Mouse (Mus musculus) spleen, adult 18-20 months (tissue): ENCODE measurements around the gene 2010109A12Rik.

Experiments
- DNase-seq, 2 experiments: peaks; one replicate each; pipeline ENCODE4 v3.0.0; 2022; ENCODE audit warnings: mixed read lengths in 2 of 2

Gene 2010109A12Rik

GRCm38 (mm10) chr5:93231721-93232120 is 25.4 kb downstream of the 2010109A12Rik start:
- no peak for DNase-seq

DNA sequence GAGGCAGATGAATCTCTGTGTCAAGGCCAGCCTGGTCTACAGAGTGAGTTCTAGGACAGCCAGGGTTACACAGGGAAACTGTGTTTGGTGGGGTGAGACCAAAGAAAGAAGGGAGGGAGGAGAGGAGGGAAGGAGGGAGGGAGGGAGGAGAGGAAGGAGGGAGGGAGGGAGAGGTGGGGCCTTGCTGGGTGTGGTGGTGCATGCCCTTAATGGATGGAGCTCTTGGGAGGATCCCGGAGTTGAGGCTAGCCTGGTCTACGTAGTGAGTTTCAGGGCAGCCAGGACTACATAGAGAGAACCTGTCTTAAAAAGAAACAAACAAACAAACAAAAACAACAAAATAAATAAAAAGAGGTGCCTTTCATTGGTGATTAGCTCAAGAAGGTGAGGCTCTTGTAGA is 26.5 kb downstream of the 2010109A12Rik start:
- DNase-seq, result no peak

GRCm38 (mm10) chr5:93234130-93234529 is 27.8 kb downstream of the 2010109A12Rik start:
- DNase-seq, result no peak

DNA sequence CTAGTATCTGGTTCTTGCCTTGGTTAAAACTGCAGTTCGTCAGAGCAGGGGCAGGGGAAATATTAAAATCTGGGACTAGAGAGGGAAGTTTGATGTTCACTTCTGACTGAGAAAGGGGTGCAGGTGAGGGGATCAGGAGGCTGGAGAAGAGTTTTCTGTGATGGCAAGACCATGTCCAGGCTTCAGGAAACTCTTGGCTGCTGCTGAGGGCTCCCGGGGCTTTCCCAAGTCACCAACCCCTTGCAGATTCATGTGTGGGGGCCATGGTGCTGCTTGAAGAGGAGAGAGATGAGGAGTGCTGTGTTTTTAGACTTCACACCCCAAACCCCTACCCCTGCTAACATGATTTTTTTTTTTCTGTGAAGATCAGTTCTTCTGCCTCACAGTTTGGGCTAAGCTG is 28.3 kb downstream of the 2010109A12Rik start:
- no peak for DNase-seq

DNA sequence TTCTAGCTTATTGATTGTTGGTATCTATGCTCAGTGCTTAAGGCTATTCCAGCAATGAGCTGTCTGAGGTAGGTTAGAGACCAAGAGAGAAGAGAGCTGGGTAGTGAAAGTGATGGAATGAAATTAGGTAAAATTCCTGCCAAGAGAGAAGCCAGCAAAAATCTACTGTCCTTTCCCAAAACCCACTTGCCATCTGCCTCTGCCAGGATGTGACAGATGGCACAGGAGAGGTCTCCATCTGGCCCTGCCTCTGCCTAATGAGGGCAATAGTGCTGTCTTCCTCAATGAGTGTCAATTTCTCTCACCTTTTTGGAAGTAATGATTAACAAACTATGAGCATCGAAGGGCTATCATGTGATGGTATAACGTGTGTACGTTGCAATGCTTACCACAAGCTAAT is 29.6 kb downstream of the 2010109A12Rik start:
- DNase-seq, result no peak

GRCm38 (mm10) chr5:93236541-93236940 is 30.2 kb downstream of the 2010109A12Rik start:
- DNase-seq, result no peak

DNA sequence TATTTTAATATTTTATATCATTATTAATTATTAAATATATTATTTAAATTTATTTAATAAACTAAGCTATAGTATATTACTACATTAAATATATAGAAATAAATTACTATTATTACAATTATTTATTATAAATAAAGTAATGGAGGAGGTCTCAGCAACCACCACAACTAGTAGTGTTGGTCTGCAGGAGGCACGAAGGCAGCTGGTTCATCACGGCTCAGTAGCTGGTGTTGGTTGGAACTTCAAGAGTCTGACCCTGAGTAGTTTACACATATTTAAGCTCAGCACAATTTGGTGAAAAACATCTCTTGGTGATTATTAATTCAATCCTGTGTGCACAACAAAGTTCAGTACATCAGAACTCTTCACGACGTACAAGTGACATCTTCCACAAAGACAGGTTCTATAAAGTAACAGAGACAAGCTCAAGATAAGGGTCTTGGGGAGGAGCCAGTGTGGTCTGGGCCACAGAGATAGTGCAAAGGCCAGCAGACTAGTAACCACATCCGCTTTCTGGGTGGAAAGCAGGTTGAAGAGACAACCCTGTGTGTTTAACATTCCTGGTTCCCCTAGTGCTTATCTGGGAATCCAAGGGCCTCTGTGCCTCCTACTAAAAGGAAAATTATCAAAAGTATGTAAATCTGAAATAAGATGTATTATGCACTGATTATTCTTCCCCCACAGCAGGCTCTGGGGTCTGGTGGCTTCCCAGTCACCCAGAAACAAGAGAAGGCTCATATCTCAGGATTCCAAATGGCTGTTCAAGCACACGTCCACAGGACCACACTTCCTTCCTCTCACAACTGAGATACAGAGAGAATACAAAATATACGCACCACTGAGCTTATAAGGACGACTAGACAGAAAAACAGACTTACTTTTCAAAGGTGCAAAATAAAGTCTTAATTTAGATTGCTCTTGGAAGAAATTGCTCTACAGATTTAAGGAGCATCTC is 33.5 kb downstream of the 2010109A12Rik start:
- DNase-seq, result no peak

DNA sequence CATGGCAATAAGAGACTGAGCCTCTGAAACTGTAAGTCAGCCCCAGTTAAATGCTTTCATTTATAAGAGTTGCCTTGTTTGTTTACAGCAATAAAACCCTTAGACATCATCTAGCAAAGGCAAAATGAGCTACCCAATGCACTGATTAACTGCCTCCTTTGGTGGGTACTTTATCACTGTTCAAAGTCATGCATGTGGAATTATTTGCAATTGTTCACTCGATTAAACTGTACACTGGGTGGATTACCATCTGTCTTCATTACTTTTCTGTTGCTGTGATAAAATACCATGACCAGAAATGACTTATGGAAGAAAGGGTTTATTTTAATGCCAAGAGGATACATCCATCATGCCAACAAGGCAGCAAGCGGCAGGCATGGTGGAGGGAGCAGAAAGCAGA is 39.0 kb downstream of the 2010109A12Rik start:
- no peak for DNase-seq

DNA sequence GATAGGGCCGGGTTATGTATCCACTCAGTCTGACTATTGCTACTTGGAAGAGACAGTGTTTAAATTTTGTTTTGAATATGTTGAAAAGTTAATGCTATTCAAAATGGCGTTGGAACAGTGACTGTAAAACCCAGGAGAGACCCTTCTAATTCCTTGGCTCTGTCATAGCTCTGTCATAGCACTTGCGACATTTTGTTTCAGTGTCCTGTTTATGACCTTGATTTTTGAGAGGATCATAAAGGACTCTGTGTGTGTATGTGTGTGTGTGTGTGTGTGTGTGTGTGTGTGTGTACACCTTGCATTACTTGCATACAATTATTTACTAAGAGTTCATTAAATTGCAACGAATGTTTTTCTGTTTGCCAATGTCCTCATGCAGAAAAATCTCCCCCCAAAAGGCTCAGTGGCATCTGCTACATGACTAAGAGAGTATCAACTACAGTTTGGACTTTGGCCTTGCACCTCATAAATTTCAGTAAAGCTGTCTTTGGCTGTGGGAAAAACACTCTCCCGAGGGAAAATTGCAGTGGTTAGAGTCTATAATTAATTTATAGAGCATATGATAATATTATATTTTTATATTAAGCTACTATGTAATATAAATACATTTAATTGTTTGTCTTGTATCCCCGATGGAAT is 43.7 kb downstream of the 2010109A12Rik start:
- DNase-seq, result no peak

DNA sequence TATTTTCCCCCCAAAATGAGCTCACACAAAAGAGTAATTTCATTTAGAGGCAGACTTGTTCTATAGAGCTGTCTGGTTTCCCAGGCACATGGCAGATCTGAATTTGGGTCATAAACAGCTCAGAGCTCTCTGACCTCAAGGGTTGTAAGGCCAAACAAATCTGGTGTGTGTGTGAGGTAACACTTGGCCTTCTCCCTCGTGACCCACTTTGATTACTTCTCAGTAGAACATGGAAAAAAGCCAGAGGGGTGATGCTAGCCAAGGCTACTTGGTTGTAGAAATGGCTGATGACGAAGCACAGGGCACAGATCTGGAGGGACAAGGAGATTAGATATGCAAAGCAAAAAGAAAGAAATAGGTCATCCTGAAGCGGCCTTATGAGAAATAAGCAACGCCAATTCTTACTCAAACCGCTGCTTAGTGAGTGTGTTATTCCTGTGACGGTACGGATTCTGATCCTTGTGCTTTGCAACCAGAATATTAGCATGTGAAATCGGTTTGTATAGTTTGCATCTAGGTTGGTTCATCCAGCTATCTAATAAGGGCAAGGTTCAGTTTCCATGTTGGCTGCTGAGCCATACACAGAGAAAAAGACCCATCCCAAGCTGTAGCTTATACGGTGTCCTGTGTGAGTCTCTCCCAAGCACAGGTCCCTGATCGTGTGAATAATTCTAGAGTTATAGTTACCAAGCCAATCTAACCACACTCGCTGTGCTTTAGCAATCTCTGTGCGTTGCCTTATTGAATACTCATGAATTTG is 44.9 kb downstream of the 2010109A12Rik start:
- DNase-seq, result no peak

GRCm38 (mm10) chr5:93255759-93256265 is 49.5 kb downstream of the 2010109A12Rik start:
- DNase-seq, result no peak

- DNase-seq, result no peak
Measured at GRCm38 (mm10) chr5:93256820-93257405, 50.6 kb downstream of the 2010109A12Rik start.

GRCm38 (mm10) chr5:93259349-93259748 is 53.0 kb downstream of the 2010109A12Rik start:
- DNase-seq, result no peak

- DNase-seq, result no peak
Measured at GRCm38 (mm10) chr5:93260983-93261382, 54.7 kb downstream of the 2010109A12Rik start.

- DNase-seq, result no peak
Measured at GRCm38 (mm10) chr5:93262751-93263150, 56.4 kb downstream of the 2010109A12Rik start.
